Mouse (Mus musculus) lung, adult 2 months (tissue): ENCODE data around the gene Grk6. TPM values are rescaled to one million over a fixed set of nuclear protein-coding genes. Genes with fewer than 3 reads are reported as not detected.
A peak's percentile ranks its signal among the peaks of the same experiment; 100 is the strongest.

Experiments used
- DNase-seq: peaks from one replicate; pipeline ENCODE4 v3.0.0; 2022
- H3K4me1 ChIP-seq: fragments of 200-500 bp; 2 replicates; pipeline ENCODE4 v1.6.1; 2011; ENCODE audit warnings: low read length; ENCODE audit not compliant: control insufficient read depth, insufficient read depth
- H3K4me3 ChIP-seq: fragments of 200-500 bp; replicated peaks from 2 replicates; pipeline ENCODE3; 2011; ENCODE audit warnings: low read depth, mild to moderate bottlenecking, control low read depth, low read length; ENCODE audit errors: extremely low read depth
- CTCF ChIP-seq: fragments of 200-500 bp; IDR thresholded peaks from 2 replicates; pipeline ENCODE4 v1.5.1; 2011; ENCODE audit warnings: mild to moderate bottlenecking, low read length, control low read depth; ENCODE audit not compliant: insufficient read depth
- POLR2A ChIP-seq: fragments of 200-500 bp; IDR thresholded peaks from 2 replicates; pipeline ENCODE4 v1.6.1; 2011; ENCODE audit warnings: low read depth, mild to moderate bottlenecking, control low read depth, low read length, borderline replicate concordance; ENCODE audit errors: extremely low read depth
- WGBS: fragments of 180-500 bp; shearing (Covaris S2); methylation state at CpG from one replicate; pipeline ENCODE4 v1.1.7; 2018; 5-methylcytosine and 5-hydroxymethylcytosine counted together
- polyA plus RNA-seq: library from polyadenylated mRNA; depleted of rRNA; stranded (reverse); fragments of >200 nt; gene quantifications from 2 replicates; pipeline ENCODE4 v1.2.3, GENCODE M21; 2012

The Grk6 gene
- polyA plus RNA-seq, 1 experiment: 55.5 TPM

- H3K4me3 ChIP-seq: no peak overlapping the region
- no peak for DNase-seq
- peaks cover 4% of the 10 kb centered on the region for H3K4me1 ChIP-seq
- TF ChIP-seq CTCF (no peak), POLR2A (no peak)
Measured at GRCm38 (mm10) chr13:55479929-55480328, 35.1 kb downstream of the Grk6 start.

- 63% methylated on average over 7 of the region's 7 CpGs for WGBS
Measured at GRCm38 (mm10) chr13:55482542-55482941, 37.7 kb downstream of the Grk6 start.

GRCm38 (mm10) chr13:55483071-55483470 lies 38.2 kb downstream of the Grk6 start:
- peaks cover 10% of the 10 kb centered on the region for H3K4me1 ChIP-seq
- no peak for TF ChIP-seq CTCF
- TF ChIP-seq POLR2A: no peak
- DNase-seq: no peak
- no peak overlapping the region for H3K4me3 ChIP-seq
- WGBS: 34% methylated on average over 9 of the region's 9 CpGs

More at GRCm38 (mm10) chr13:55482542-55482941, 37.7 kb downstream of the Grk6 start:
- TF ChIP-seq POLR2A (no peak), CTCF (no peak)
- no peak overlapping the region for H3K4me3 ChIP-seq
- DNase-seq: no peak
- H3K4me1 ChIP-seq: peaks cover 9% of the 10 kb centered on the region

- TF ChIP-seq CTCF (no peak), POLR2A (no peak)
- no peak overlapping the region for H3K4me3 ChIP-seq
- no peak for DNase-seq
- H3K4me1 ChIP-seq: peaks cover 11% of the 10 kb centered on the region
- WGBS: 41% methylated on average over 15 of the region's 15 CpGs
Measured at GRCm38 (mm10) chr13:55483593-55483992, 38.7 kb downstream of the Grk6 start.

GRCm38 (mm10) chr13:55484520-55485088 lies 39.7 kb downstream of the Grk6 start:
- WGBS: 64% methylated on average over 7 of the region's 7 CpGs
- TF ChIP-seq POLR2A (no peak), CTCF (no peak)
- no peak overlapping the region for H3K4me3 ChIP-seq
- DNase-seq: no peak
- peaks cover 7% of the 10 kb centered on the region for H3K4me1 ChIP-seq

GRCm38 (mm10) chr13:55486029-55486794 lies 41.3 kb downstream of the Grk6 start:
- Histone ChIP-seq H3K4me3 (no peak overlapping the region), H3K4me1 (peaks cover 7% of the 10 kb centered on the region)
- 51% methylated on average over 14 of the region's 14 CpGs for WGBS
- no peak for DNase-seq
- TF ChIP-seq CTCF (no peak), POLR2A (no peak)

- Histone ChIP-seq H3K4me1 (peaks cover 7% of the 10 kb centered on the region), H3K4me3 (peak overlapping the region; percentile 70)
- 2% methylated on average over 29 of the region's 29 CpGs for WGBS
- DNase-seq: no peak
- TF ChIP-seq POLR2A: no peak
Measured at GRCm38 (mm10) chr13:55486916-55487577, 42.2 kb downstream of the Grk6 start.

GRCm38 (mm10) chr13:55487578-55488498 lies 43.0 kb downstream of the Grk6 start, which contains the start of gene Dbn1:
Gene Dbn1, minus strand, starts transcription at chr13:55488111.
- Histone ChIP-seq H3K4me1 (peaks cover 7% of the 10 kb centered on the region), H3K4me3 (peak within 1 kb of the TSS; percentile 70)
- WGBS: 2% methylated on average over 64 of the region's 83 CpGs
- no peak for TF ChIP-seq CTCF
- no peak for TF ChIP-seq POLR2A
- no peak for DNase-seq

GRCm38 (mm10) chr13:55494257-55494656 lies 49.4 kb downstream of the Grk6 start:
- Histone ChIP-seq H3K4me1 (no peaks in the 10 kb centered on the region), H3K4me3 (no peak overlapping the region)
- WGBS: 9% methylated on average over 2 of the region's 2 CpGs
- TF ChIP-seq POLR2A (no peak), CTCF (no peak)
- no peak for DNase-seq
